10 mouse cellular contexts compared by ENCODE assay signal in genomic region chr6:87583183-87583611, GRCm38 (mm10). TPM values are rescaled to one million over a fixed set of nuclear protein-coding genes. Genes with fewer than 3 reads are reported as not detected.
DNase-seq lines count a peak whose midpoint lies in the region; ATAC-seq and TF ChIP-seq lines count a peak whose summit lies in the region.
"Had no signal": no experiment of that assay in that cellular context is flagged by ENCODE, and none has a peak within 500 bp of the region (broad histone marks: within the 10 kb centered on the region; RNA-seq: fewer than 3 reads in every experiment).

No protein-coding gene starts in this region.

- no peaks in the 10 kb centered on the region for H3K27me3 ChIP-seq in lung, embryonic 14.5 days (ENCODE audit: insufficient read depth, low read length)
- H3K27me3 ChIP-seq in liver, embryonic 12.5 days (replicated peaks) = peaks cover 49% of the 10 kb centered on the region
- no peaks in the 10 kb centered on the region for H3K27me3 ChIP-seq in stomach, embryonic 15.5 days (replicated peaks)

- no peak overlapping the region for H3K4me3 ChIP-seq in lung, embryonic 14.5 days (ENCODE audit: low read depth, low read length)
- H3K4me3 ChIP-seq in liver, embryonic 12.5 days = 0 out of 2 replicates have a peak overlapping the region, but pooled peaks have one; percentile 11
- H3K4me3 ChIP-seq in stomach, embryonic 15.5 days (replicated peaks) = no peak overlapping the region

- no peaks in the 10 kb centered on the region for H3K36me3 ChIP-seq in lung, embryonic 14.5 days (ENCODE audit: insufficient read depth)
- H3K36me3 ChIP-seq in liver, embryonic 12.5 days = peaks cover 26% of the 10 kb centered on the region
- H3K36me3 ChIP-seq in stomach, embryonic 15.5 days = no peaks in the 10 kb centered on the region

- H3K4me1 ChIP-seq in lung, embryonic 14.5 days (ENCODE audit: insufficient read depth) = peaks cover 5% of the 10 kb centered on the region; the same call in 1 of the 2 replicates
- H3K4me1 ChIP-seq in liver, embryonic 12.5 days = peaks cover 64% of the 10 kb centered on the region
- peaks cover 5% of the 10 kb centered on the region; the same call in 1 of the 2 replicates for H3K4me1 ChIP-seq in stomach, embryonic 15.5 days

- 88% methylated on average over 1 of the region's 1 CpGs for WGBS in lung, embryonic 14.5 days
- WGBS in liver, embryonic 12.5 days (ENCODE audit: insufficient replicate concordance) = 38% methylated on average over 1 of the region's 1 CpGs
- WGBS in stomach, embryonic 15.5 days = 88% methylated on average over 1 of the region's 1 CpGs

- peak overlapping the region; percentile 89 for H3K27ac ChIP-seq in lung, embryonic 14.5 days (ENCODE audit: low read depth)
- peak overlapping the region; percentile 98 for H3K27ac ChIP-seq in liver, embryonic 12.5 days
- H3K27ac ChIP-seq in stomach, embryonic 15.5 days = peak overlapping the region; percentile 61

- no peak overlapping the region for H3K9ac ChIP-seq in lung, embryonic 14.5 days
- H3K9ac ChIP-seq in liver, embryonic 12.5 days = peak overlapping the region; percentile 67
- no peak overlapping the region for H3K9ac ChIP-seq in stomach, embryonic 15.5 days
- H3K9ac ChIP-seq: forebrain, postnatal 0 days had no signal

- DNase-seq in lung, embryonic 14.5 days = no peak
- no peak for DNase-seq in lung, adult 18-20 months
- peak; percentile 85 for DNase-seq in c-Kit-positive CD71-positive TER-119-negative erythroid progenitor cells, embryonic 14.5 days (ENCODE audit: low read depth)
- no peak for DNase-seq in cerebellum, adult 11 months
- no peak for DNase-seq in thymus, adult 18-20 months
- DNase-seq: cerebellum, postnatal 10 days; forebrain, postnatal 0 days had no signal

- TF ChIP-seq CTCF in lung, embryonic 14.5 days (IDR thresholded peaks at IDR 0.05; ENCODE audit: low read depth) = no peak

- 0 out of 2 replicates have a peak, but pooled peaks have one; percentile 33 for ATAC-seq in lung, embryonic 14.5 days (ENCODE audit: insufficient read depth)
- peak; percentile 97 for ATAC-seq in liver, embryonic 12.5 days
- peak; percentile 89; the same call in 1 of the 2 replicates for ATAC-seq in stomach, embryonic 15.5 days (ENCODE audit: insufficient read depth, low FRiP score, low read depth)
- ATAC-seq: midbrain, embryonic 16.5 days had no signal

- no peak overlapping the region for H3K4me2 ChIP-seq in lung, embryonic 14.5 days
- peak overlapping the region; percentile 67 for H3K4me2 ChIP-seq in liver, embryonic 12.5 days
- no peak overlapping the region for H3K4me2 ChIP-seq in stomach, embryonic 15.5 days

- no peaks in the 10 kb centered on the region for H3K9me3 ChIP-seq in lung, embryonic 14.5 days (ENCODE audit: low read depth, low read length)
- no peaks in the 10 kb centered on the region for H3K9me3 ChIP-seq in liver, embryonic 12.5 days (replicated peaks)
- H3K9me3 ChIP-seq in stomach, embryonic 15.5 days = no peaks in the 10 kb centered on the region

RNA-seq across cellular contexts. Expression of gene Prokr1, which starts 7.3 kb away (rescaled TPM):
- 2.5 and 3.2 TPM in 2 replicates for polyA plus RNA-seq in lung, embryonic 14.5 days (2014; fragmentation: Nextera tagmentation; extraction: Ambion mirVana)
- polyA plus RNA-seq in liver, embryonic 12.5 days (2016; fragmentation: Nextera tagmentation; extraction: Ambion mirVana) = 4.3 and 4.8 TPM in 2 replicates
- polyA plus RNA-seq in stomach, embryonic 15.5 days (2015; fragmentation: Nextera tagmentation; extraction: Ambion mirVana) = 2.7 and 2.9 TPM in 2 replicates

RNA-seq across cellular contexts. Expression of gene Arhgap25, which starts 50.1 kb away (rescaled TPM):
- 8.2 and 8.7 TPM in 2 replicates for polyA plus RNA-seq in lung, embryonic 14.5 days (2014; fragmentation: Nextera tagmentation; extraction: Ambion mirVana)
- polyA plus RNA-seq in liver, embryonic 12.5 days (2016; fragmentation: Nextera tagmentation; extraction: Ambion mirVana) = 5.2 and 5.4 TPM in 2 replicates
- polyA plus RNA-seq in stomach, embryonic 15.5 days (2015; fragmentation: Nextera tagmentation; extraction: Ambion mirVana) = 4.7 and 6.0 TPM in 2 replicates

Comparison
In these comparisons a context has a peak if more than half of its experiments do, and no peak if none do; other contexts are left out.
1. ATAC-seq: peak in every context shown above with its lines; median percentile 97 in liver, embryonic 12.5 days; 89 in stomach, embryonic 15.5 days; 33 in lung, embryonic 14.5 days.